Mouse (Mus musculus): Measurements from ENCODE around the gene Ptdss2. TPM values are rescaled to one million over a fixed set of nuclear protein-coding genes. Genes with fewer than 3 reads are reported as not detected.

Ptdss2 gene
- total RNA-seq, 2 experiments from 2014 or later, result 58.7 to 61.1 TPM

DNA sequence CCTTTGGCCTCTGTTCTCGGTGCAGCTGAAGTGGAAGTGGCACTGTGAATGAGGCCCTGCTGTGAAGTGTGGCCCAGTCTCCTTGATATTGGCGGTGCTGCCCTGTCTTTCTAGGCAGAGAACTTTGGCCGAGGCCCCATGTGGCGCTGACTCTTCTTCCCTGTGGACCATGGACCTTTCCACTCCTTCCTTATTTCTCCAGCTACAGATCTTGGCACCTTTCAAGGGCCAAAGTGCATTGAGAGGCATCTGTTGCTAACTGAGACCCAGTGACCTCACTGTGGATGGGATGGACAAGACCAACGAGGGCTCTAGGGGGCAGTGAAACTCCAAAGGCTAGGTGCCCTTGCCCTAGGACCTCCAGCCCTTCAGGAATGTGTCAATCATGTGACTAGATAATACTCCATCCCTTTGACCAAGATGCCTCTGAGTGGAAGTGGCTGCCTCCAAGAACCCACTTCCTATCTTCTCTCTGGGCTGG is 1.1 kb upstream of the Ptdss2 start:
- no peak for DNase-seq (ENCODE audit: extremely low spot score in 1 of 2, low spot score in 1 of 2)

- peak; percentile 66 to 71 for DNase-seq (ENCODE audit: extremely low spot score in 1 of 2, low spot score in 1 of 2)
These were observed 721 bp downstream of the Ptdss2 start for GRCm38 (mm10) chr7:141122689-141123516.

GRCm38 (mm10) chr7:141123517-141123856 is 1.3 kb downstream of the Ptdss2 start:
- no peak for DNase-seq (ENCODE audit: extremely low spot score in 1 of 2, low spot score in 1 of 2)

GRCm38 (mm10) chr7:141131024-141131820 is 9.0 kb downstream of the Ptdss2 start:
- peak; percentile 78 to 80 for DNase-seq (ENCODE audit: extremely low spot score in 1 of 2, low spot score in 1 of 2)

GRCm38 (mm10) chr7:141131904-141132755 is 9.9 kb downstream of the Ptdss2 start:
- no peak for DNase-seq (ENCODE audit: extremely low spot score in 1 of 2, low spot score in 1 of 2)

- no peak for DNase-seq (ENCODE audit: extremely low spot score in 1 of 2, low spot score in 1 of 2)
These were observed 19.1 kb downstream of the Ptdss2 start for GRCm38 (mm10) chr7:141141326-141141725.

- DNase-seq (ENCODE audit: extremely low spot score in 1 of 2, low spot score in 1 of 2), result peak in 1 of 2 experiments; percentile 30
These were observed 20.9 kb downstream of the Ptdss2 start for GRCm38 (mm10) chr7:141143112-141143511.

DNA sequence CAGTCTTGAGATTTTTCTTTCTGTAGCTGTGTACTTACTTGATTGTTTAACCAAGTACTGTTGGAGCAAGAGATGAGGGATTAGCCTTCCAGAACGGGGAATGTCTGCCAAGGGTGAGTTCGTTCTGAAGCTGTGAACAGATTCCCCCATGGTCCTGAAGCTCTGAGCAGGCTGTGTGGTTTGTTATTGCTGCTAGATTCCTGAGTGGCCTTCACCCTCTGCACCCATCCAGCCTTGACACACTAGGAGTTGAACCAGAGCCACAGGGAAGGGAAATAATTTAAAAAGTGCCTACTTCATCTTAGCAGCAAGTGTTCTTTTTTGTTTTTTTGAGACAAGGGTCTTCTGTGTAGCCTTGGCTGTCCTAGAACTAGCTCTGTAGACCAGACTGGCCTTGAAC is 21.7 kb downstream of the Ptdss2 start:
- DNase-seq (ENCODE audit: extremely low spot score in 1 of 2, low spot score in 1 of 2), result no peak

GRCm38 (mm10) chr7:141144650-141145049 is 22.5 kb downstream of the Ptdss2 start:
- no peak for DNase-seq (ENCODE audit: extremely low spot score in 1 of 2, low spot score in 1 of 2)

DNA sequence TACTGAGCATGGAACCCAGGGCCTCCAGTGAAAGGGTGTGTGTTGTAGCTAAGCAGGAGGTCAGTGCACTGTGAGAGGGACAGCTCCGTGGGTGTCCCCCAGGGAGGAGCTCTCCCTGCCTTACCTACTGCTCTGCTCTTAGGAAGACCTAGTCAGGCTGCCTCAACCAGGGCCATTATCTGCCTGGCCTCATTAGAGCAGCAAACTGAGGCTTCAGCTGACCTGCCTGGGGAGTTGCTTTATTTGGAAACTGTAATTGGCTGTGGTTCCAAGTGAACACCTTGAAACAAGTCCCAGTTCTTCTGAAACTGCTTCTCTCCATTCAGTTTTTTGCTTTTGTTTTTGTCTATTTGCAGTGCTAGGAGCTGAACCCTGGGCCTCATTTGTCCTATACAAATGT is 23.2 kb downstream of the Ptdss2 start:
- DNase-seq (ENCODE audit: extremely low spot score in 1 of 2, low spot score in 1 of 2), result no peak

DNA sequence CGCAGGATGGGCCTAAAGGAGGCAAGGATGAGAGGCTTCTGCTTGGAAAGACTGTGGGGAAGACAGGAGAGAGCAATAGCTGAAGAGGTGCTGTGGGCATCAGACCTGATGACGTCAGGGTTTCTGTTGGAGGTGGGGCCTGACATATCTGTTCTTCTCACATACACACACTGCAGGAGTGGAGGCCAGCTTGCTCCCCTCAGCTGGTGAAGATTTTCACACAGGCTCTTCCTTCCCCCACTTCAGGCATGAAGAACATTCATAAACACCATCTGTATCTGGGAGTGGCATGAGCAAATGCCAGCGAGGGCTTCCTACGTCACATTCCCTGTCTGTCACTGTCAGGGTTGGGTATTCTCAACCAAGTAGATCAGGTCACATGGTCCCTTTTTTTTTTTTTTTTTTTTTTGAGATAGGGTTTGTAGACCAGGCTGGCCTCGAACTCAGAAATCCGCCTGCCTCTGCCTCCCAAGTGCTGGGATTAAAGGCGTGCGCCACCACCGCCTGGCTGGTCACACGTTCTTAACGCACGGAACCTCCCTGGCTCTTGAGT is 23.9 kb downstream of the Ptdss2 start:
- DNase-seq (ENCODE audit: extremely low spot score in 1 of 2, low spot score in 1 of 2), result no peak

GRCm38 (mm10) chr7:141147044-141147443 is 24.9 kb downstream of the Ptdss2 start:
- DNase-seq (ENCODE audit: extremely low spot score in 1 of 2, low spot score in 1 of 2), result no peak

- no peak for DNase-seq (ENCODE audit: extremely low spot score in 1 of 2, low spot score in 1 of 2)
These were observed 26.5 kb downstream of the Ptdss2 start for GRCm38 (mm10) chr7:141148639-141149038.

- DNase-seq (ENCODE audit: extremely low spot score in 1 of 2, low spot score in 1 of 2), result no peak
These were observed 33.2 kb downstream of the Ptdss2 start for GRCm38 (mm10) chr7:141155362-141155761.

DNA sequence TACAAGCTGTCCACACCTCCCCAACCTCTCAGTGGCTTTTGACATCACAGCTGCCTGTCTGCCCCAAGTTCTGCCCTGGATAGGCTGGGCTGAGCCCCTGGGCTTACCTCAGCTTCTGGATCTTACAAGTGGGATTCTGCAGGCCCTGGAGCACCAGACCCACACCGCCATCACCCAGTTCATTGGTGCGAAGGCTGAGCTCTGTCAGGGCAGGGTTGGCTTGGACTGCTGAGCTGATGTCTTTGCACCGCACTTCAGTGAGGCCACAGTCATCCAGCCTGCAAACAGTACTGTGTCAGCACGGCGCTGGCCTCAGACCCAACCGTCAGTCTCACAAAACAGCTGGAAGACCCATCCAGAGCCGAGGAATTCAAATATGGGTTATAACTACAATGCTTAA is 42.2 kb downstream of the Ptdss2 start:
- DNase-seq (ENCODE audit: extremely low spot score in 1 of 2, low spot score in 1 of 2), result no peak

- DNase-seq (ENCODE audit: extremely low spot score in 1 of 2, low spot score in 1 of 2), result no peak
These were observed 42.7 kb downstream of the Ptdss2 start for GRCm38 (mm10) chr7:141164850-141165249.

DNA sequence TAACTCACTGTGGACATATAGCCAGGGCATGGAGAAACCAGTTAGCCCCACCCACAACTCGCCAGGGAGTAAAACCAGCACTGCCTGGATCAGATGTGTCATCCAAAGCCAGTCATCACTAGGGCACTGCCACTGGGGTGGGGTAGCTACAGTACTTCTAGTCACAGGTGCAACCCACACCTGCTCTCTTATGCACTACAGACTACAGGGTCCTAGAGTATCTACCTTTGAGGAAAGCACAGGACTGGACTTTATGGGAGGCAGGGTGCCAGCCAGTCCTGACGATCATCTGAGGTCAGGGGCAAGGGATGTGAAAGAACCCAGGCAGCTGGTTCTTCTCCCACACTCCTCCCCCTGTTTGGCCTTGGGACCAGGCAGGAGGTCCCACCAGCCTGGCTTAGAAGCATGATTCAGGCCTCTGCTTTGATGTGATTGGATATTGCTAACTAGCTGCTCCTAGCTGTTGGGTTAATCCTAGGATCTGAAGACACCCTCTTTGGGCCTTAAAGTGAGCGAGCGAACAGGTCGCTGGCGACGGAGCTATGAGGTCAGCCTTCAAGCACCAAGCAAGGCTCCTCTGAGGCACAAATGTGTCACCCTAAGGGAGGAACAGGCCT is 45.8 kb downstream of the Ptdss2 start:
- DNase-seq (ENCODE audit: extremely low spot score in 1 of 2, low spot score in 1 of 2), result no peak

DNA sequence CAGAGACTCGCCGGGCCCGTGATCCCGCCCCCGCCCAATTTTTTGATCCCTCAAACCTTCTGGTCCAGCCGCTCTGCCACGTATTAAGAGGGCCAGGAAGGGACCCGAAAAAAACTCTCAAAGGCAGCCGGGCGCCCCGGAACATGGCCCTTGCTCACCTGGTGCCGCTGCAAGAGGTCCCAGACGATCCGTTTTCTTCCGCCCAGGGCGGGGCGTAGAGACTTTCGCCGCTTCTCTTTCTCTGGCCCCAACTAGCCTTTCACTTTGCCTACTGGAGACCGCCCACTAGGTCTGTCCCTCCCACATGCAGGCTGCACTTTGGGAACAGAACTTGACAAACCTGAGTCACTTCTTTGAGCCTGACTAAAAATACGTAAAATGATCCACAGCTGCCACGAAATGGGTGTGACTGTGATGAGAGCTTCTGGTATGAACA is 46.4 kb downstream of the Ptdss2 start:
- no peak for DNase-seq (ENCODE audit: extremely low spot score in 1 of 2, low spot score in 1 of 2)

DNA sequence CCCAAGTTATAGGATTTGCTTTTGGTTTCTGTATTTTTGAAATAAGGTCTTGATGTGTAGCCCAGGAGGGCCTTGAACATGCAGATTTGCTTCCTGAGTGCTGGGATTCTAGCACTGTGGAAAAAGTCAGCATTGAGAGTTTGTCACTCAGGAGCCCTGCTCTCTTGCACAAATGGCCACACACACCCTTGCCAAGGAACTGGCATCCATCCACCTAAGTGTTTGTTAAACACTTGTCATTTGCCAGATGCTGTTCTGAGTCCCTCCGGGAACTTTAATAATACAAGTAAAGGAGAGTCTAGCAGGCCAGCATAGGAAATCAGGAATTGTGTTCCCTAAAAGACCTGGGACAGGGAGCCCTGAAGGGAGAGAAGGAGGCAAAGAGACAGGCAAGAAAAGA is 47.1 kb downstream of the Ptdss2 start:
- no peak for DNase-seq (ENCODE audit: extremely low spot score in 1 of 2, low spot score in 1 of 2)

GRCm38 (mm10) chr7:141169866-141170265 is 47.7 kb downstream of the Ptdss2 start:
- no peak for DNase-seq (ENCODE audit: extremely low spot score in 1 of 2, low spot score in 1 of 2)

Data from layer of hippocampus, postnatal 25 days (tissue).